Mouse (Mus musculus): ENCODE measurements at regions not wholly inside any gene's neighbourhood (a gene's known extent, or its start where the extent isn't known, plus 50 kb on each side); places are given as distances from the start of the nearest gene placed in this dataset.
A peak's percentile ranks its signal among the peaks of the same experiment; 100 is the strongest.
"Not testable (repeated sequence)": the region's sequence is repeated elsewhere in the genome, so short reads cannot be mapped to it uniquely, and the experiment has no call there.

DNA sequence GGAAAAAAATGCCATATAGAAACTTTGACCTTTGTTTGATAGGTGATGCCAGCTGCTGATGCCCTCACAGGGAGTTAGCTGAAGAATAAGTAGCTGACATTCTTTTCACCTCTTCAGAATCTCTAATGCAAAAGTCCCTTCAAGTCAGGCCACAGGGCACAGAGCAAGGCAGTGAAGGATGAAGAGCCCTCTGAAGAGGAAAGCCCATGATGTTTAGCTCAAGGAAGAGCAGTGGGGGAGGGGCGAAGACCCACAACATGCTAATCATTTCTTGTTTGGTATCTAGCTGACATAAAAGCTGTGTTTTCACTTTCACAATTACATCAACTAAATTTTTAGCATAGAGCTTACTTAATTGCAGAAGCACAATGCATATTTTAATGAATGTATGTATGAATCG lies 1108.4 kb downstream of the Trim52 start:
- H3K27me3 ChIP-seq (ENCODE audit: insufficient read depth, low read length), result no peaks in the 10 kb centered on the region
- no peak overlapping the region for H3K4me3 ChIP-seq (ENCODE audit: low read depth, low read length)
- DNase-seq (no peak), ATAC-seq (ENCODE audit: insufficient read depth) (no peak)
- WGBS, result 88% methylated on average over 2 of the region's 2 CpGs
- no peak overlapping the region for H3K9ac ChIP-seq
- H3K36me3 ChIP-seq (ENCODE audit: insufficient read depth), result no peaks in the 10 kb centered on the region
- H3K4me1 ChIP-seq (ENCODE audit: insufficient read depth), result no peaks in the 10 kb centered on the region
- H3K27ac ChIP-seq (ENCODE audit: low read depth), result no peak overlapping the region
- TF ChIP-seq CTCF (IDR thresholded peaks at IDR 0.05; ENCODE audit: low read depth), result no peak
- no peak overlapping the region for H3K4me2 ChIP-seq
- H3K9me3 ChIP-seq (ENCODE audit: low read depth, low read length), result no peaks in the 10 kb centered on the region

DNA sequence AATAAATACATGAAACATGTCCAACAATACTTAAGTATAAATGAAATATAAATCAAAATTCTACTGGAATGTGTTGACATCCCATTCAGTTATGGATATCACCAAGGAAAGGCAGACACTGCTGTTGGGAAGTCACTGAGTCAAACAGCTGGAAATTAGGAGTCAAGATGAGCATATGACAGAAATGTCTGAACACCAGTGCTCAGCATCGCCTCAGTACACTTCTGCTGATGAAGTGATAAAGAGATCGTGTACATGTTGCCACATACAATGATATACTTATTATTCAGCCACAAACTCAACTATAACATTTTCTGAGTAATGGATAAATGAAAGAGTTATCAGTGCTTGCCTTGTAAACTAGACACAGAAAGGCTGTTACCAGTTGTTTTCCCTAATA lies 1158.2 kb downstream of the Trim52 start:
- no peaks in the 10 kb centered on the region for H3K36me3 ChIP-seq (ENCODE audit: insufficient read depth)
- H3K27ac ChIP-seq (ENCODE audit: low read depth), result no peak overlapping the region
- H3K4me2 ChIP-seq, result no peak overlapping the region
- ATAC-seq (ENCODE audit: insufficient read depth), result peak; percentile 58; the same call in 1 of the 2 replicates
- H3K4me1 ChIP-seq (ENCODE audit: insufficient read depth), result no peaks in the 10 kb centered on the region
- no peak overlapping the region for H3K4me3 ChIP-seq (ENCODE audit: low read depth, low read length)
- H3K27me3 ChIP-seq (ENCODE audit: insufficient read depth, low read length), result no peaks in the 10 kb centered on the region
- no peak for TF ChIP-seq CTCF (IDR thresholded peaks at IDR 0.05; ENCODE audit: low read depth)
- no peaks in the 10 kb centered on the region for H3K9me3 ChIP-seq (ENCODE audit: low read depth, low read length)
- WGBS, result 45% methylated on average over 2 of the region's 2 CpGs
- DNase-seq, result peak; percentile 52
- no peak overlapping the region for H3K9ac ChIP-seq

DNA sequence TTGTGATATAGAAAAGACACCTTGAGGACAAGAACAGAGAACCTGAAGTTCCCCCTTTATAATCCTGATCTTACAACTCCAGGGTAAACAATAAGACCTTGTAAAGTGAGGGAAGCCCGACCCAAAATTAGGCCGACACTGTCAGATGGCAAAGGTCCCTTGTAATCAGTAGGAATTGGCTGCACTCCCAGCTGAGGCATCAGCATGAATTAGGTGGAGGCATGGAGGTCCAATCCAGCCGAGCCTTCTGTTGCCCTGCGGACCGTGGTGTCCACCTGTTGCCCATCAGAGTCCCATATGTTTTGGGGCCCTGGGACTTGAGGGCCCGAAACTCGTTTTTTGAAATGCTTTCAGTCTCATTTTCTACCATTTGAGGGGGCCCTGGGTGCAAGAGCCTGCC lies 1174.3 kb downstream of the Trim52 start:
- not testable (repeated sequence) for H3K4me2 ChIP-seq; H3K9me3 ChIP-seq (ENCODE audit: low read depth, low read length); H3K27me3 ChIP-seq (ENCODE audit: insufficient read depth, low read length); ATAC-seq (ENCODE audit: insufficient read depth); H3K9ac ChIP-seq; H3K36me3 ChIP-seq (ENCODE audit: insufficient read depth); H3K27ac ChIP-seq (ENCODE audit: low read depth); H3K4me1 ChIP-seq (ENCODE audit: insufficient read depth); H3K4me3 ChIP-seq (ENCODE audit: low read depth, low read length); DNase-seq
- WGBS, result 73% methylated on average over 7 of the region's 7 CpGs

DNA sequence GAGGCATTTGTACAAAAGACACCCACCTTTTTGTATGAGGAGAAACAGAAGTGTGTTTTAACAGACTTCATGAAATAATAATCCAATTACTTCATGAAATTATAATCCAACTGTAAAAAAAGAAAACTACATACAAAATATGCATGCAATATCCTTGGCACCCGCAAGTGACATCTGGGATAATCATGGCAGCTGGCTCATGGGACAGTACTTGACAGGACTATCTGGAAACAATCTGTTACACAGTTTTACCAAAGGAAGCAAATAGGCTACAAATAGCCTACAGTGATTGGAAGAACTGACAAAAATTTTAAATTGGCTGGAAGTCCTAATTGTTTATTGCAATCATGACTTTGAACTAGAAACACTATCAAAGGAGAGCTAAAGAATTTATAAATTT lies 1223.3 kb downstream of the Trim52 start:
- no peaks in the 10 kb centered on the region for H3K36me3 ChIP-seq (ENCODE audit: insufficient read depth)
- TF ChIP-seq CTCF (IDR thresholded peaks at IDR 0.05; ENCODE audit: low read depth), result no peak
- ATAC-seq (ENCODE audit: insufficient read depth), result no peak
- H3K4me1 ChIP-seq (ENCODE audit: insufficient read depth), result no peaks in the 10 kb centered on the region
- H3K9me3 ChIP-seq (ENCODE audit: low read depth, low read length), result no peaks in the 10 kb centered on the region
- H3K27ac ChIP-seq (ENCODE audit: low read depth), result no peak overlapping the region
- no peak for DNase-seq
- H3K4me3 ChIP-seq (ENCODE audit: low read depth, low read length), result no peak overlapping the region
- 83% methylated on average over 1 of the region's 1 CpGs for WGBS
- H3K4me2 ChIP-seq, result no peak overlapping the region
- no peaks in the 10 kb centered on the region for H3K27me3 ChIP-seq (ENCODE audit: insufficient read depth, low read length)
- no peak overlapping the region for H3K9ac ChIP-seq

DNA sequence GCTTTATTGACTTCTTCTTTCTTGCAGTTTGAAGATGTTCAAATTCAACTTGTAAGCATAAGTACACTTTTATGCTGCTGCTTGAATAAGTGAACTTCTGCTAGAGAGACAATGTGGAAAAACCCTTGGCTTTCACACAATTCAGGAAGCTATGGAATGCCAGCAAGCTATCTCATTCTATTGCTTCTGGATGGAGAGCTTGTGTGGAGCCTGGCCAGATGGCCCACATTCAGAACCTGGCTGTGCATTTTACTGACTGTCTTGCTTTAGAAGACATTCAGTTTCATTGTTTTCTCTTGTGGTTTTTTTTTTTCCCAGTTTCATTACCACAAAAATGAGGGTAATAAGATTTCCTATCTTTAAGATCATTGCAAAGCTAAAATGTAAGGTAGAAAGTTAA lies 1234.2 kb downstream of the Trim52 start:
- no peak for ATAC-seq (ENCODE audit: insufficient read depth)
- TF ChIP-seq CTCF (IDR thresholded peaks at IDR 0.05; ENCODE audit: low read depth), result no peak
- peak; percentile 4 for DNase-seq

DNA sequence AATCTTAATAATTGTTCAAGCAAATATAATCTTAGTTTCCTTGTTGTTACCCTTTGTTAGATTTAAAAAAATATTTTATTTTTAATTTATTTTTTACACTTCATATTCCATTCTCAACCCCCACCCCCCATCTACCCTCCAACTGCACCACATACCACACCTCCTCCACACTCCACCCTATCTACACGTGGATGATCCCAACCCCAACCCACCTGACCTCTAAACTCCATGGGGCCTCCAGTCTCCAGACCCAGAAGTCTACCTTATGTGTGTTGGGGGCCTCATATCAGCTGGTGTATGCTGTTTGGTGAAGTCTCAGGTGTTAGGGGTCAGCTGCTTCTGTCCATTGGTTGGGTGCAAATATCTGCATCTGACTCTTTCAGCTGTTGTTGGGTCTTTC lies 1256.8 kb downstream of the Trim52 start:
- no peaks in the 10 kb centered on the region for H3K4me1 ChIP-seq (ENCODE audit: insufficient read depth)
- H3K9me3 ChIP-seq (ENCODE audit: low read depth, low read length), result no peaks in the 10 kb centered on the region
- no peak for DNase-seq
- no peak for TF ChIP-seq CTCF (IDR thresholded peaks at IDR 0.05; ENCODE audit: low read depth)
- H3K27me3 ChIP-seq (ENCODE audit: insufficient read depth, low read length), result no peaks in the 10 kb centered on the region
- no peaks in the 10 kb centered on the region for H3K36me3 ChIP-seq (ENCODE audit: insufficient read depth)
- WGBS, result 45% methylated on average over 1 of the region's 1 CpGs
- no peak overlapping the region for H3K4me2 ChIP-seq
- H3K4me3 ChIP-seq (ENCODE audit: low read depth, low read length), result no peak overlapping the region
- no peak overlapping the region for H3K27ac ChIP-seq (ENCODE audit: low read depth)
- no peak for ATAC-seq (ENCODE audit: insufficient read depth)
- no peak overlapping the region for H3K9ac ChIP-seq

More for the DNA sequence above, 1234.2 kb downstream of the Trim52 start:
- H3K4me1 ChIP-seq (ENCODE audit: insufficient read depth), result no peaks in the 10 kb centered on the region
- H3K36me3 ChIP-seq (ENCODE audit: insufficient read depth), result no peaks in the 10 kb centered on the region
- no peak overlapping the region for H3K9ac ChIP-seq
- H3K4me3 ChIP-seq (ENCODE audit: low read depth, low read length), result no peak overlapping the region
- no peaks in the 10 kb centered on the region for H3K27me3 ChIP-seq (ENCODE audit: insufficient read depth, low read length)
- no peak overlapping the region for H3K4me2 ChIP-seq
- no peaks in the 10 kb centered on the region for H3K9me3 ChIP-seq (ENCODE audit: low read depth, low read length)
- no peak overlapping the region for H3K27ac ChIP-seq (ENCODE audit: low read depth)

All from lung, embryonic 14.5 days (tissue).